Mouse (Mus musculus): ENCODE measurements around the gene Zfp341.

Gene Zfp341

DNA sequence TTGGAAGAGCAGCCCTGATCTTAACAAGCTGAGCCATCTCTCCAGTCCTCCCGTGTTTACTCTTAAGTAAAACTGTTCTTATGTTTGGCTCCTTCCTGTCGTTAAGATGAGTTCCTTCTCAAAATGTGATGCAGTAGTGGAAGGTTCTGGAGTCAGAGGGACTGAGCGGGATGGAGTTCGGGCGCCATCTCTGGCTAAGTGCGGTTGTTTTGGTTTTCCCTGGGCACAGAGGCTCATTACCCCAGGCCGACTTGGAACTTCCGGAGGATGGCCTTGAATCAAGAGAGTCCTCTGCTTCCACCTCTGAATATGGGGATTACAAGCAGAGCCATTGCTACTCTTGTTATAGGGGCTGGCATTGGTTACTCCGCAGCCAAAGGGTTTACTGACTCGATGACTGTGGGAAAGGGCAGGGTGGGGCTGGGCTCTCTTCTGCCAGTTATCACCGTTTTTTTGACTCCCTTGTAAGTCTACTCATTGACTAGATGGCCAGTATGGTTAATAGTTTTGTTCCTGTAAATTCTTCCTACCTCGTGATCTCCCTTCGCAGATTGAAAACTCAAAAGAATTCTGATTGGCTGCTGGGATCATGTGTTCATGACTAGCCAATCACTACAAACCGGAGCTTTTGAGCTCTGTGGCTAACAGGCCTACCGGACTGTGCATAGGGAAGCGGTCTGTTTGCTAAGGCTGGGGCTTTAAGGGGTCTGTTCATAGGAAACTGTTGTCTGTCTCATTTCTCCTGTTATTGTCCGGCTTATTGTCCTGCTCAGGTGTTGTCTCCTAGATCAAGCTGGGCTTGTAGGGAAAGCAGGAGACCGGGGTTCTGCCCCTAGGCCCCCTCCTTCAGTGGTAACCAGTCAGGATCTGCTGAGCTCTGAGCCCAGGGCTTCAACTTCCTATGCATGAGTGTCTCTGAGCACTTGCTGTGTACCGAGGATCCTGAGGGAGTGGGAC is 63.8 kb downstream of the Zfp341 start:
- DNase-seq (ENCODE audit: low read depth, low spot score): no peak

- no peak for DNase-seq (ENCODE audit: low read depth, low spot score)
Measured at GRCm38 (mm10) chr2:154677651-154678139, 64.6 kb downstream of the Zfp341 start.

- no peak for DNase-seq (ENCODE audit: low read depth, low spot score)
Measured at GRCm38 (mm10) chr2:154678995-154679394, 65.9 kb downstream of the Zfp341 start.

- DNase-seq (ENCODE audit: low read depth, low spot score): no peak
Measured at GRCm38 (mm10) chr2:154680337-154680736, 67.2 kb downstream of the Zfp341 start.

DNA sequence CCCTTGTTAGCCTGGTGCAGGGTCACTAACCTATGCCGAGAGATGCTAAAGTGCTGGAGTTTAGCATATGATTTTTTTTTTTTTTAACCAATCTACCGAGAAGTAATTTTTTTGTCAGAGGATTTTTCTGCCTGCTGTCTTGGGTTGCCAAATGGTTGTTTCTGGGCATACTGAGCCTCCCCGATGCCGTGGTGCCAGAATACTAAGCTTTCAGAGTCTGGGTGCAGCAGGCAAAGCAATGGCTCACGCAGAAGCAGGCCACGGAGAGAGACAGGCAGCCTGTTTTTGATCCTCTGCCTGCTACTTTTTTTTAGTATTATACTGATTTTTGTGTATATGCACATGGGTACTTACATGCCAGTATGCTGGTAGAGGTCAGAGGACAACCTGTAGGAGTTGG is 67.8 kb downstream of the Zfp341 start:
- no peak for DNase-seq (ENCODE audit: low read depth, low spot score)

DNA sequence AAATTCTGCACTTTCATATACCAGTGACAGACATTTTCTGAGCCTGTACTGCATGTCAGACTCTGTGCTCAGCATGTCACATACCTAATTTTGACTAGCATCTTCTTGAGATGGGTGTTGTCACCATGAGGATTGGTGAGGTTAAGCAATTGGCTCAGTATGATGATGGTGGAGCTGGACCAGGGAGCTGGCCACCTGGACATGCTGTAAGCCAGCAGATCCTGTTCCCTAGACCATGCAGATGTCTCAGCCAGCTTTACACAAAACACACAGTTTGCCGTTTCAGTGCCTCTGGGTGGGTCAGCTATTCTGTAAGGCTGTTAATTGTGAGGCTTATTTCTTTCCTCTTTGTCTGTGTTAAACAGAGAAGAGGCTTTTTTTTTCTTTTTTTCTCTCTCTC is 69.6 kb downstream of the Zfp341 start:
- no peak for DNase-seq (ENCODE audit: low read depth, low spot score)

- no peak for DNase-seq (ENCODE audit: low read depth, low spot score)
Measured at GRCm38 (mm10) chr2:154684901-154685470, 71.9 kb downstream of the Zfp341 start.

- DNase-seq (ENCODE audit: low read depth, low spot score): no peak
Measured at GRCm38 (mm10) chr2:154685772-154686171, 72.7 kb downstream of the Zfp341 start.

DNA sequence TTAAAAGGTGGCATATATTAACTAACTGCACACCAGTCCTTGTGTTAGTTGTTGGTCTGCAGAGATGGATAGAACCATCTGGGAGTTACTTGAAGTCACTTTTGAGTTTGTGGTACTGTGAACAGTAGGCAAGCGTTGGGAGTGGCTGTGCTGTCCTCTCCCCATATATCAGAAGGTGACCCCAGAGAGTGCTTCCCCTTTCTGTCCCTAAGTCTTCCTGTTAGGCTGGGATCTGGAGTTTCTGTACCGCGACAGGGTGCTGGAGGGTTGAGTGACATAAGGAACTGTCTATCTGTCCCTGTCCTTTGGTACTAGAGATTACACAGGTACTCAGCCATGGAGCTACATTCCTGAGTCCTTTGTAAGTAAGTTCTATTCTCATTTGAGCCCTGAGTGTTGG is 73.7 kb downstream of the Zfp341 start:
- DNase-seq (ENCODE audit: low read depth, low spot score): no peak

DNA sequence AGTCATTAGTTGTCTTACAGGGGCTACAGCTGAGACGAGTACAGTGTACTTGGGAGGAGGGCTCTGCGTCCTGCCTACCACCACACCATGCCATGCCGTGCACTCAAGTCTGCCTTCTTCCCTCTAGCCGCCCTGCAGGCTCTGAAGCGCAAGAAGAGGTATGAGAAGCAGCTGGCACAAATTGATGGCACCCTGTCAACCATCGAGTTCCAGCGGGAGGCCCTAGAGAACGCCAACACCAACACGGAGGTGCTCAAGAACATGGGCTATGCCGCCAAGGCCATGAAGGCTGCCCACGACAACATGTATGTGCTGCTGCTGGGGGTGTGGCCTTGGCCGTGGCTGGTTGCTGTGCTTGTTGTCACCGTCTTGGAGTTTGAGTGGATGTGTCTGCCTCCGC is 76.3 kb downstream of the Zfp341 start:
- DNase-seq (ENCODE audit: low read depth, low spot score): no peak

GRCm38 (mm10) chr2:154690959-154691358 is 77.9 kb downstream of the Zfp341 start:
- no peak for DNase-seq (ENCODE audit: low read depth, low spot score)

- no peak for DNase-seq (ENCODE audit: low read depth, low spot score)
Measured at GRCm38 (mm10) chr2:154693186-154693940, 80.3 kb downstream of the Zfp341 start.

DNA sequence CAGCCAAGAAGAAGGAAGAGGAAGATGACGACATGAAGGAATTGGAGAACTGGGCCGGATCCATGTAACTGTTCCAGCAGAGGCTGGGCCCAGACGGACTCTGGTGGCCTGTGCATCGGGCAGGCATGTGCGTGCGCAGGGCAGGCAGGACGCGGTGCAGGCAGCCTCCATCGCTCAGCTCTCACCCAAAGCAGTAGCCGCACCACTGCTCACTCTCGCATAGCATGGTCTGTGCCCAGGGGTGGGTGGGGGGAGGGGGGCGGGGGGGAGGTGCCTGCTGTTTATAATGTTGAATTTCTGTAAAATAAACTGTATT is 80.8 kb downstream of the Zfp341 start:
- no peak for DNase-seq (ENCODE audit: low read depth, low spot score)

DNA sequence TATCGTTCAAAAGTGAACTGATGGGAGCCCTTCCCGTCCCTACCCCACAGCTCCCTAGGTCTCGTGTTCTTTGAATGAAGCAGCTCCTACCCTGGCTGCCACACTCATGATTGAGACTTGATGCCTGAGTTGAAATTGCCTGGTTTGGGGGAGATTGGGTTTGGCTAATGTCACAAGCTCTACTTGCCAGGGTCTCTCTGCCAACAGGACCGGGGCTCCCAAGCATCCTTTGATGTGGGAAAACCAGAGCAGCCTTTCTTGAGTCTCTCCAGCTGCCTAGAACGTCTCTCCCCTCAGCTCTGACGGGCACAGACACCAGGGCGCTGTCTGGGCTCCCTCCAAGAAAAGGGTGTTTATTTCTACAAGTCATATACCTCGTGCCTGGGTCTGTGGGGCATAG is 82.6 kb downstream of the Zfp341 start:
- no peak for DNase-seq (ENCODE audit: low read depth, low spot score)

Measured in retina, adult 2 months (tissue).